Mouse (Mus musculus): ENCODE results near the gene Anks1b.

Anks1b gene

GRCm38 (mm10) chr10:90814412-90814811 lies 941.1 kb downstream of the Anks1b start:
- DNase-seq (ENCODE audit: low spot score) = no peak

DNA sequence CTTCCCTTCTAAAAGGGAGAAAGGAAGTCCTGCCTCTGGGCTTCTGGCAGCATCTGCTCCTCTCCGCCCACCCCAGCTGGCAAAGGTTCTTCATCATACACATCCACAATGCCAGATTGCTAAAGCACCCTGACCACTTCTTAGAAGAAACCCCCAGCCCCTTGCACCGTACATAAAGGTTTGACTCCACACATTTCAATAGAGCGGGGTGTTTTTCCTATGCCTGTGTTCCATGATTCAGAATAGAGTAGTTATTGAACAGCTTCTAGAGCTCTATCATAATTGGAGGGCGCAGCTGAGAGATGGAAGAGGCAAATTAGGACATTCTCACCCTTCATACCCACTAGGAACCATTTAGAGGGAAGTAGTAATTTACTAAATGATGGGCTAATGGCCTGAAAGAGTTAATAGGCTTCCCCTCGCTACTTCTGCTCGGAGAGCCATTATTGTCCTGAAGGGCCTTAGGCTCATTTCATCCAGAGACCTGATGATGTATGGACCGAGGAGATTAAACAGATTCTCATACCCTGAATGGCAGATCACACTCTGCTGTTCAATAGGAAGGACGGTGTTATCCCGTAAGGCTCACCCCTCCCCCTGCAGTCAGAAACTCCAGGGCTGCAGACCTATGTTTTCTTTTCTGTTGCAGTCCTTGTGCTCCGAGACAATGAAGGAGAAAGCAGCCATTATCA lies 945.1 kb downstream of the Anks1b start:
- DNase-seq (ENCODE audit: low spot score) = no peak

- no peak for DNase-seq (ENCODE audit: low spot score)
Observed at GRCm38 (mm10) chr10:90823438-90823837, 950.1 kb downstream of the Anks1b start.

DNA sequence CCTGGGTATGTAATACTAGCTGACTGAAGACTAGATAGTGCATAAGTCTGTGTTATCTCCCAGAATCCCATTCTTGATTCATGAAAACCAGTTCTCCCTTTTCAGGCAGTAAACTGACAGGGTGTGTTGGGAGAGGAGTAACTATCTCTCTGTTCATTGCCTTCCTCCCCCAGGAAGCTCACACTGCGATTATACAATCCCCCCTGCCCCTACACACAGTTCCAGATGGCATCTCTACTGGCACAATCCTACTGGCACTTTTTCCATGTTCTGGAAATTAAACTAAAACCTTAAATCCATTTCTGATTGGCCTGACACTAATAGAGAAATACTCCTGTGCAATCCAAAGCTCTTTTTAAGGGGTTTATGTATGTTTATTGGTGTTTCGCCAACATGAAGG lies 951.4 kb downstream of the Anks1b start:
- DNase-seq (ENCODE audit: low spot score) = no peak

GRCm38 (mm10) chr10:90826939-90827338 lies 953.6 kb downstream of the Anks1b start:
- DNase-seq (ENCODE audit: low spot score) = no peak

DNA sequence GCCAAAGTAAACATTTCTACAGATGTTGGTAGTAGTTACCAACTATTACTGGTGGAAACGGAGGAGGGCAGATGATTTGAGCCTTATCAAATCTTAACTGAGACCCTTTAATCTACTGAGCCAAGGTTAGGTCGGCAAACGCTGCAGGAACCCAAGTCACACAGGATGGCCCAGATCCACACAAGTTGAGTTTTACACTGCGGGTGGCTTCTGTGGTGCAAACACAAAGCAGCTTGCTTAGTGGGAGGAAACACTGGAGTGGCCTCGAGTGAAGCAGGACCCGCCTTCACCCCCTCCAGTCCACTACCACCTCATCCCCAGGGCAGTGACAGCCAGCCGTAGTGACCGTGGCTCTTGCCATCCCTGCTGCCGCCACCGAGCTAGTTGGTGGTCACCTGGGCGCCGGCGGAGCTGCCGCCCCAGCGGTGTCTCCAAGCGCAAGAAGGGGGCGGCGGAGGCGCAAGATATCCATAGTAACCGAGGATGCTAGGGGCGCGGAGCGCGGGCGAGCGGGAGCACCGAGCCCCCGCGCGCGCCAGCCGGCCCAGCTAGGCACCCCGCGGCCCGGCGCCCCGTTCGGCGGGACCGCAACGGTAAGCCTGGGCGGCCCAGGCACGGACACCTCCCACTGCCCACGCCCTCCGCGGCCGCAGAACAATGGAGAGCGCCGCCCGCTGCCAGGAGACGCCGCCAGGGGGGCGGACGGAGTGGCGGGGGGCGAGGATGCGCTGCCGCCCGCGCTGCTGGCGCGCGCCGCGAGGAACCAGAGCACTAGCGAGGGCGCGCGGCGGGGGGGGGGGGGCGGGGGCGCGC lies 955.5 kb downstream of the Anks1b start:
- no peak for DNase-seq (ENCODE audit: low spot score)

GRCm38 (mm10) chr10:90829394-90830267 lies 956.3 kb downstream of the Anks1b start:
- DNase-seq (ENCODE audit: low spot score) = no peak

- no peak for DNase-seq (ENCODE audit: low spot score)
Observed at GRCm38 (mm10) chr10:90830268-90830585, 956.9 kb downstream of the Anks1b start.

DNA sequence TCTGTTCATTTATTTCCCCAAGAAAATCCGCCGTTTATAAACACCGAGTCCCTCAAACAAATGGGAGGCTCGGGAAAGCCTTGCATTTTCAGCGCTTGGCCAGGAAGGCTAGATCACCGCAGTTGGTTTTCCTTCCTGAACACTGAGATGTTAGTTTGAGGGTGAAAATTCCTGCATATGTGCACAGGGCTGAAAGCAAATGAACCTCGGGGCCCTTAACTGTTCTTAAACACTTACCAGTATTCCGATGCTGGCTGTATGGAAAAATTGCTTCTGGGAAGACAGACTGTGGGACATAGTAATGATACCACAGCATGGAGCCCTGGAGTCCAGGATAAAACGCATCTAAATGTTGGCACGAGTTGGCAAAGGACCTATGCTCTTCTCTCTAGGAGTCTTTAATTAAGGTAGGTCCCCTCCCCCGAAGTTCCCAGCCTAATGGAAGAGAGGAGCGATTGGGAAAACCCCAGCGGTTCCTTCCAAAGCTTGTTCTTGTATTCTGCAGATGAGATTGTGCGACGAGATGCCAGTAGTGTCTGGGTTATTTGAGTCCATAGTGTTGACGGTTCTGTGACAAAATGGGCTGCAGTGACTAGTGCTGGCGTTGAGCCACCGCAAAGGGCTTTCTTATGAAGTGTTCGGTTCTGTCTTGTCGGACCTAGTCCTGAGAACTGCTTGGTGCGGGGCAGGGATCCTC lies 957.4 kb downstream of the Anks1b start:
- no peak for DNase-seq (ENCODE audit: low spot score)

GRCm38 (mm10) chr10:90831288-90831626 lies 957.9 kb downstream of the Anks1b start:
- no peak for DNase-seq (ENCODE audit: low spot score)

DNA sequence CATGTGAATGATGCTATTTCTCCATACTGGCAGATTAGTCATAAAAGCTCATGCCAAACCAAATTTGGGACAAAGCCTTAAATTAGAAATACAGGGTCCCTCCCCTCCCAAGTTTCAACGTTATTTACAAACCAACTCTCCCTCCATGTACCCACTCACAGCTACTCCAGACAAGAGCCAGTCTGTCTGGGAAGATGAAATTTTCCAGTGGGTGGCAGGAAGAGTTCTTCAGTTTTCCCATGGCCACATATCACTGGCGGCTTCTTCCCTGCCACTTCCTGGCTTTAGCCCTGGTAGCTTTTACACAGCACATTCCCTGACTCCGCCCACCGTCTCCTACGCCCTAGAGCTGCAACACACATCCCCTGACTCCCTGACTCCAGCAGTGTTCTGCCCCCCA lies 961.0 kb downstream of the Anks1b start:
- no peak for DNase-seq (ENCODE audit: low spot score)

DNA sequence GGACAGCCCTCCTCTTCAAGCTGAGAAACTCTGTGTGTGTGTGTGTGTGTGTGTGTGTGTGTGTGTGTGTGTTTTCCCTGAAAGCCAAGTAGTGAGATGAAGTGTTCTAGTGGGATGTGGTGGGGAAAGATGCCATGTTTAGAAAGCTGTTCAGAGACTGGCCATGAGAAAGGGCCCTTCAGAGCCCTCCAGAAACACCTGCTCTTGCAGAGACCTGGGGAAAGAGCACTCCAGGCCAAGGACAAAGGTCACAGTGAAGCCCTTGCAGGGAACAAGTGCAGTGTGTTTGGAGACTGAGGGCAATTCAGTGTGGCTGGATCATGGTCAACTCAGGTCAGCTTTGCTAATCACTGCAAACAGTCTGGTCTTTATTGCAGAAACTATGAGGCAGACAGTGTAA lies 961.9 kb downstream of the Anks1b start:
- no peak for DNase-seq (ENCODE audit: low spot score)

DNA sequence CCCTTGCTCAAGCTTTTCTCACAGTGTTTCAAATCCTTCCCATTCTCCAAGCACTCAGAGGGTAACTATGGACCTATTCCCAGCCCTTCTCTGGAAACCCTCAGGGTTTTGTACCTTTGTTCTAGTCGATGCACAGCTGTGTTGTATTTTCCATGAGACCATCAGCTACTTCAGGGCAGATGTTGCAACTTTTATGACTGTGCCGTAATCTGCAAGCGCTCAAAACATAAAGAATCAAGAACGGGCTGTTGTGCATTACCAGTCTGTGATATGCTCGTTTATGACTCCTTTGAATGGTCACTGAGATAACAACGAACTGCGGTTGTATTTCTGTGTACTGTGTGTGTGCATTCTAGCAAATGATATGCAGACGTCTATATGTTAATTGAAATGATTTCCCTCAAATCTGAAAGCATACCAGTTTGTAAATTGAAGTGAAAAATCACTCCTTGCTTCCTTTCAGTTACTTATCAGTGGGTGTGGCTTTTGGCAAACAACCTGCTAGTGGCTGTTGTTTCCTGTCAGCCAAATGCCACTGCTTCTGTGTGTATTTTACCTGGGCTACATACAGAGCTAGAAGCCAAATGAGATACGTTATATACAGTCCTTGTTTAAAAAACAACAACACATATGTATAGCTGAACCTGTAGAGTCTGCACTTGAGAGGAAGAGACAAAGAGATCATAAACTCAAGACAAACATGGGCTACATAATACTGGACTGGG lies 966.5 kb downstream of the Anks1b start:
- no peak for DNase-seq (ENCODE audit: low spot score)

DNA sequence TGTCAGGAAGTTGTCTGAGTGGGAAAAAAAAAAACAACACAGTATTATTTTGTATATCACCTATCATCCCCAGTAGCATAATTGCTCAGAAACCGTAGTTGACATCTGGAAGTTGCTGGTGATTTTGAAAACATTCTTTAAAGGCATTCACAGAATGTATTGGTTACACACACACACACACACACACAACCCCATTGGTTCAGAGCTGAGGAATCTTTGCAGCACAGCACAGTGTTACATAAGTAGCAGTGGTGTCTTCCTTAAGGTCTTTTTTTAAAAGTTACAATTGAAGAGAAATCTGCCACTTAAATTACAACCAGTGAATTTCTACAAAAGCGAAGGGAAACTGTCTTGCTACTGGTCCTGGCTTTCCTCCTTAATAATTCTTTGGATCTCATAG lies 969.1 kb downstream of the Anks1b start:
- no peak for DNase-seq (ENCODE audit: low spot score)

GRCm38 (mm10) chr10:90851077-90851476 lies 977.8 kb downstream of the Anks1b start:
- DNase-seq (ENCODE audit: low spot score) = no peak

DNA sequence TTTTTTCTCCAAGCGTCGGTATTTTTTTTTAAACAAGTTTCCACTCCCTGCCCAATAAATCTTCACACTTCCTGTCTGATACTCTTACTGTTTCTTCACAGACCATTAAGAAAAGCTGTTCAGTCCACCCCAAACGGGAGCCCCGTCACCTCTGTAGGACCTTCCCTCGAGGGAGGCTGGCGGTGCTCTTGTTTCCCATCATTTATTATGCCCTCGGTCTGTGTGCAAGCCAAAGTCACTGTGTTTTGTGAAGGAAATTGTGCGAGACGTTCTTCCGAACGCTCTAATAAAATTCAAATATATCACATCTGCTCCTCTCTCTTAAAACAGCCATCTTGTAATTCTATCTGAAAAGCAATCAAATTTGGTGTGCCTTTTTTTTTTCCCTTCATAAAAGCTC lies 978.7 kb downstream of the Anks1b start:
- no peak for DNase-seq (ENCODE audit: low spot score)

DNA sequence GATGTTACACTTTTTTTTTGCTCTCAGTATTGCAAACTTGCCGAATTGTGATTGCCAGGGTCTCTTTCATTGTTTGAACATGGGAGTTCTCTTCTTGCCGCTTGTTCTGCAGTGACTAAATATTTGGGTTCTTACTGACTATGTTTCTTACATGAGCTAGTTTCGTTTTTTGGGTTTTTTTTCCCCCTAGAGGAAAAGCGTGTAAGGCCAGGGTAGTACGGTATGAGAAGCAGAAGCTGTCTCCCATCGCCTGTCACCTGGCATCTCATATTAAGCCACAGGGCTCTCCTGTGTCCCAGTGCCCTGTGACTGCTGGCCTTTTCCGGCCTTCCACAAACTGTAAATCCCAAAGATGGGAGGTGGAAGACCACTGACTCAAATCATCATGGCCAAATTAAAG lies 979.1 kb downstream of the Anks1b start:
- no peak for DNase-seq (ENCODE audit: low spot score)

DNA sequence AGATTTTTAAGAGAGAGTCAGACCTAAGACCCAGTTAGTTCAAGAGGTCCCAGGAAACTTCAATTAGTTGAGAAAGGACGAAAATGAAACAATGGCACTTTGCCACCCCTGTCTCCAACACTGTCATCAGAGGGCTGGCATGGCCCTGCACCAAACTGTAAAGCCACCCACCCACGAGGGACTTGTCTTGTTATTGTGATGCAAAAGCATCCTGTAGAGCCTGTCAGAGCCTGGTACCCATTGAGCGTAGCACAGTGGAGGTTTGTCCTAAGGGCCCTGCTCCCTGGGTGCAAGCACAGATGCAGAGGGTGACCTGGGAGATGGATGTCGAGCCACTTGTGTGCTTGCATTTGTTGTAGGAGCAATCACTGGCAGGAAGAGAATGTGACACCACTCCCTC lies 983.4 kb downstream of the Anks1b start:
- no peak for DNase-seq (ENCODE audit: low spot score)

- no peak for DNase-seq (ENCODE audit: low spot score)
Observed at GRCm38 (mm10) chr10:90859665-90860523, 986.6 kb downstream of the Anks1b start.

DNA sequence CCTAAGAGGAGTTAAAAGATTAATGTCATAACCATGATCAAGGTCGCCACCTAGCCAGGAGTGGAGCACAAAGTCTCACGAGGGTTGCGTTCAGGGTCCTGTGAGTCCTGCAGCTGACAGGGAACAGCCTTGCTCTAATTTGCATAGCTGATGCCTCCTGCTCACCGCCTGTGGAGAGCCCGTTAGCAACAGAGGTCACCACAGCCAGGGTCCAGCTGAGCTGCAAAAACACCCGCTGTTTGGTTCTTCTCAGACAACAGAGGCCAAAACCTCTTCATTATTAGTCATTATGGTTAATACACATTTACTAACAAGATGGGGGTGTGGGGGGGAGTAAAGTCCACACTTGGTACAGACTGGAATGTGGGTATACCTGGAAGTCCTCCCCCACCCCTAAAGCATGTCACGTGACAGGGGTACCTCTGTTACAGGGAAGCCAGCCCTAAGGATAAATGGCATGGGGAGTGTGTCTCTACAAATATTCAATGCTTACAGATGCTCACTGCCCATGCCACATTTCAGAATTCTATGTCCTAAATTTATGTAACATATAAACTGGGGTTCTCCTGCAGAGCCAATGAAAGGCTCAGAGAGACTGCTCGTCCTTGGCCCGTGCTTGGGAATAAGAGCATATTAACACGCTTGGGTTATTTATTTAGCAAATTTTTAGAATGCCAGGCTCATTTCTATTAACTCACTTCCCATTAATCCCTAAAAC lies 990.7 kb downstream of the Anks1b start:
- DNase-seq (ENCODE audit: low spot score) = no peak

All from MN1 (cell line).